8 mouse cellular contexts compared by ENCODE assay signal in genomic region chr6:91411369-91411981, GRCm38 (mm10). TPM values are rescaled to one million over a fixed set of nuclear protein-coding genes. Genes with fewer than 3 reads are reported as not detected.
DNase-seq lines count a peak whose midpoint lies in the region; ATAC-seq and TF ChIP-seq lines count a peak whose summit lies in the region.

No protein-coding gene starts in this region.

- peak overlapping the region; percentile 90 for H3K27ac ChIP-seq in forebrain, embryonic 15.5 days (replicated peaks)
- H3K27ac ChIP-seq in hindbrain, embryonic 12.5 days, result 0 out of 2 replicates have a peak overlapping the region, but pooled peaks have one; percentile 44
- no peak overlapping the region for H3K27ac ChIP-seq in lung, embryonic 14.5 days (ENCODE audit: low read depth)

- peak overlapping the region; percentile 83 for H3K9ac ChIP-seq in forebrain, embryonic 15.5 days (replicated peaks)
- peak overlapping the region; percentile 63 for H3K9ac ChIP-seq in hindbrain, embryonic 12.5 days
- H3K9ac ChIP-seq in lung, embryonic 14.5 days, result 0 out of 2 replicates have a peak overlapping the region, but pooled peaks have one; percentile 23

- WGBS in forebrain, embryonic 15.5 days, result under 1% methylated on average over 41 of the region's 47 CpGs
- under 1% methylated on average over 42 of the region's 47 CpGs for WGBS in hindbrain, embryonic 12.5 days
- WGBS in lung, embryonic 14.5 days, result under 1% methylated on average over 41 of the region's 47 CpGs

- H3K4me2 ChIP-seq in forebrain, embryonic 15.5 days (replicated peaks), result peak overlapping the region; percentile 91
- peak overlapping the region; percentile 97 for H3K4me2 ChIP-seq in hindbrain, embryonic 12.5 days (replicated peaks)
- peak overlapping the region; percentile 88 for H3K4me2 ChIP-seq in lung, embryonic 14.5 days

- H3K4me3 ChIP-seq in forebrain, embryonic 15.5 days, result peak overlapping the region; percentile 93
- H3K4me3 ChIP-seq in hindbrain, embryonic 12.5 days, result peak overlapping the region; percentile 64
- peak overlapping the region; percentile 43 for H3K4me3 ChIP-seq in lung, embryonic 14.5 days (ENCODE audit: low read depth, low read length)

- ATAC-seq in forebrain, embryonic 15.5 days (replicated peaks), result peak; percentile 62
- peak; percentile 63 for ATAC-seq in hindbrain, embryonic 12.5 days (ENCODE audit: low FRiP score)
- ATAC-seq in lung, embryonic 14.5 days (ENCODE audit: insufficient read depth), result peak; percentile 52

- peak; percentile 91 for TF ChIP-seq CTCF in lung, embryonic 14.5 days (IDR thresholded peaks at IDR 0.05; ENCODE audit: low read depth)

- peak; percentile 65 for DNase-seq in Muller cell, postnatal 12 days (ENCODE audit: inconsistent ontology term)
- peak; percentile 93 for DNase-seq in cerebellum, adult 11 months
- DNase-seq in layer of hippocampus, adult 9-11 months, result peak; percentile 66
- peak; percentile 80 for DNase-seq in lung, embryonic 14.5 days
- DNase-seq in retina, adult 2 months (ENCODE audit: low read depth, low spot score), result peak; percentile 26
- DNase-seq in thymus, postnatal 4 days, result peak; percentile 81

- peaks cover 31% of the 10 kb centered on the region for H3K4me1 ChIP-seq in forebrain, embryonic 15.5 days
- peaks cover 24% of the 10 kb centered on the region for H3K4me1 ChIP-seq in hindbrain, embryonic 12.5 days
- H3K4me1 ChIP-seq in lung, embryonic 14.5 days (ENCODE audit: insufficient read depth), result no peaks in the 10 kb centered on the region

- 0 out of 2 replicates have a peak, but pooled peaks cover 3% of the 10 kb centered on the region for H3K27me3 ChIP-seq in forebrain, embryonic 15.5 days
- peaks cover 88% of the 10 kb centered on the region for H3K27me3 ChIP-seq in hindbrain, embryonic 12.5 days
- H3K27me3 ChIP-seq in lung, embryonic 14.5 days (ENCODE audit: insufficient read depth, low read length), result peaks cover 61% of the 10 kb centered on the region

- H3K36me3 ChIP-seq in forebrain, embryonic 15.5 days, result peaks cover 7% of the 10 kb centered on the region
- no peaks in the 10 kb centered on the region for H3K36me3 ChIP-seq in hindbrain, embryonic 12.5 days
- H3K36me3 ChIP-seq in lung, embryonic 14.5 days (ENCODE audit: insufficient read depth), result no peaks in the 10 kb centered on the region

- H3K9me3 ChIP-seq in forebrain, embryonic 15.5 days, result no peaks in the 10 kb centered on the region
- no peaks in the 10 kb centered on the region for H3K9me3 ChIP-seq in hindbrain, embryonic 12.5 days (replicated peaks)
- H3K9me3 ChIP-seq in lung, embryonic 14.5 days (ENCODE audit: low read depth, low read length), result no peaks in the 10 kb centered on the region

RNA-seq across cellular contexts. Expression of gene Wnt7a, which starts 0.3 kb away (rescaled TPM):
- 22.3 and 24.4 TPM in 2 replicates for polyA plus RNA-seq in forebrain, embryonic 15.5 days (2015; fragmentation: Nextera tagmentation; extraction: Ambion mirVana)
- polyA plus RNA-seq in hindbrain, embryonic 12.5 days (2016; fragmentation: Nextera tagmentation; extraction: Ambion mirVana), result 9.4 and 12.0 TPM in 2 replicates
- polyA plus RNA-seq in lung, embryonic 14.5 days (2014; fragmentation: Nextera tagmentation; extraction: Ambion mirVana), result 0.50 and 0.72 TPM in 2 replicates

Comparison
In these comparisons a context has a peak if more than half of its experiments do, and no peak if none do; other contexts are left out.
1. DNase-seq: peak in every context shown above with its lines; median percentile 93 in cerebellum, adult 11 months; 81 in thymus, postnatal 4 days; 80 in lung, embryonic 14.5 days; 66 in layer of hippocampus, adult 9-11 months; 65 in Muller cell, postnatal 12 days; 26 in retina, adult 2 months.
2. H3K4me3 ChIP-seq: peak in every context shown above with its lines; median percentile 93 in forebrain, embryonic 15.5 days; 64 in hindbrain, embryonic 12.5 days; 43 in lung, embryonic 14.5 days.
3. H3K9ac ChIP-seq: peak in every context shown above with its lines; median percentile 83 in forebrain, embryonic 15.5 days; 63 in hindbrain, embryonic 12.5 days; 23 in lung, embryonic 14.5 days.